Mouse (Mus musculus): ENCODE measurements around the gene Slc33a1. TPM values are rescaled to one million over a fixed set of nuclear protein-coding genes. Genes with fewer than 3 reads are reported as not detected.

The Slc33a1 gene
- 39.9 and 43.4 TPM in 2 replicates for total RNA-seq (2014; rRNA removed)
- polyA plus RNA-seq (2015; fragmentation: Nextera tagmentation; extraction: Ambion mirVana): 11.1 and 15.0 TPM in 2 replicates

DNA sequence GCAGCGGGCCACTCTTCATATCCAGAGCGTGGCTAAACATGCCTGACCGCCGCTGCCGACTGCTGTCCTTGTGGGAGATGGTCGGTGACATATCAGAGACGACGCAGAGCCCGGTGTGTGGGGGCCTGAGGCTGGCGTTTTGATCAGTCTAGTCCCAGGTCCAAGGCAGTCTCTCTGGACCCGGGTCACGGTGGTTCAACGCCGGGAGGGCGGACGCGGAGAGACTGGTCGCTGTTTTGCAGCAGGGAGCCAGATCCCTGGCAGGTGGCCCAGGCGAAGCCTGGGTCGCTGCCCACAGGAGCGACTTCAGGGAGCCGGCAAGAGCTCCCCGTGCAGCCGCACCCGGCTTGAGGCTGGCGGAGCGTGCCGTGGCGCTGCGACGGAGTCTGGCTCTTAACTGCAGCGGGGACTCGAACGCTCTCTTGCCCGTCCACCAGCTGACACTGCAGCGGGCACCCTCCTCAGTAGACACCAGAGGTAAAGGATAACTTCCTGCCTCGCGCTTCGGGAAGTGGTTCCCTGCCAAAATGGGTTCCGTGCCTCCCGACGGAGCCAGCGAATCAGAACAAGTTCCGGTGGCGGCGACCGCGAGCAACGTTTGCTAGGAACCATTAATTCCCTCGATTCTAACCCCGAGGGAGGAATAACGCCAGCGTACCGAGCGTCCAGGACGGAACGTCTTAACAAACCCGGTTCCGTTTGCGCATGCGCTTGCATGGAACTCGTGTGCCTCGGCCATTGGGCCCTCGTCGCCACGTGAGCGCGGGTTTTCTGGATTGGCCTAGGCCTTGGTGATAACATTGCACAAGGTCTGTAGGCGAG lies at the start of gene Slc33a1:
Slc33a1 (minus strand) TSS at position 669 of the 822 bp plus-strand sequence.
- peak within 1 kb of the TSS; percentile 90 for H3K4me3 ChIP-seq (ENCODE audit: low read depth, low read length)
- DNase-seq: peak; percentile 100
- H3K27ac ChIP-seq (ENCODE audit: low read depth, low read length): peak within 1 kb of the TSS; percentile 85
- H3K9ac ChIP-seq: peak within 1 kb of the TSS; percentile 72
- peak; percentile 37; the same call in 1 of the 2 replicates for TF ChIP-seq CTCF (IDR thresholded peaks at IDR 0.05; ENCODE audit: low read depth)
- peaks cover 26% of the 10 kb centered on the region for H3K4me1 ChIP-seq (ENCODE audit: insufficient read depth)
- H3K36me3 ChIP-seq (ENCODE audit: insufficient read depth): no peaks in the 10 kb centered on the region
- no peaks in the 10 kb centered on the region for H3K9me3 ChIP-seq (ENCODE audit: low read length)
- peak; percentile 99 for ATAC-seq
- peak within 1 kb of the TSS; percentile 81 for H3K4me2 ChIP-seq (ENCODE audit: low read depth)
- H3K27me3 ChIP-seq (ENCODE audit: insufficient read depth, low read length): peaks cover 5% of the 10 kb centered on the region
- under 1% methylated on average over 69 of the region's 69 CpGs for WGBS

DNA sequence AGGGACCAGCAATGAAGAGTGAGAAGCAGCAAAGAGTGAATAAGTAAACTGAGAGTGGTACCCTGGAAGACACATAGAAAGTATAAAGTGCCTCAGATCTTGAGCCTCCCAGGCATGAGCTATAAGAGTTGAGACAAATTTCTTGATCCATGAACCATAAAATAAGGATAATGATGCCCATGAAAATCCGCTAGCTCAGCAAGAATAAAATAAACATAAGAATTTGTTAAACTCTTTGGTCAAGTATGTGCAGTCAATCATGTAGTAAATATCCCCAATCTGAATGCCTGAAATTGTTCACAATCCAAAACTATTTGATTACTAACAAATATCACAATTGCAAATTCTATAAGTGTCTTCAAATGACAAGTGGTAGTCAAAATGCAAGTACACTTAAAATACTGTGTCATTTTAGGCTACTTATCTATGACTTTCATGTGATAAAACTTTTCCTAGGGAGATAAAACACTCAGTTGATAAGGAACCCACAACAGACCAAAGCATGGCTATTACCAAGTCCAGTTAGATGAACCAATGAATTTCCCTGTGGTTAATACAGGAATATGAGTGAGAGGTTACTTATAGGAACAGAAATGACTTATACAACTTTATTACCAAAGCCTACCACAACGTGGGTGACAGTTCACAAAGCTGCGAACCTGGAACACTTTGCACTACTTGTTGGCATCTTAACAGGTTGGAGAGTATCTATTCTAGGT lies 24.3 kb upstream of the Slc33a1 start:
- 92% methylated on average over 3 of the region's 3 CpGs for WGBS
- ATAC-seq (no peak), DNase-seq (no peak)
- no peak for TF ChIP-seq CTCF (IDR thresholded peaks at IDR 0.05; ENCODE audit: low read depth)
- no peak overlapping the region for H3K4me2 ChIP-seq (ENCODE audit: low read depth)
- no peaks in the 10 kb centered on the region for H3K27me3 ChIP-seq (ENCODE audit: insufficient read depth, low read length)
- H3K4me3 ChIP-seq (ENCODE audit: low read depth, low read length): no peak overlapping the region
- no peaks in the 10 kb centered on the region for H3K9me3 ChIP-seq (ENCODE audit: low read length)
- H3K27ac ChIP-seq (ENCODE audit: low read depth, low read length): no peak overlapping the region
- H3K4me1 ChIP-seq (ENCODE audit: insufficient read depth): no peaks in the 10 kb centered on the region
- no peak overlapping the region for H3K9ac ChIP-seq
- H3K36me3 ChIP-seq (ENCODE audit: insufficient read depth): peaks cover 42% of the 10 kb centered on the region

- WGBS: 95% methylated on average over 1 of the region's 1 CpGs
- ATAC-seq: no peak
- no peak for DNase-seq
- Histone ChIP-seq H3K27ac (ENCODE audit: low read depth, low read length) (no peak overlapping the region), H3K9ac (no peak overlapping the region), H3K9me3 (ENCODE audit: low read length) (no peaks in the 10 kb centered on the region), H3K4me1 (ENCODE audit: insufficient read depth) (no peaks in the 10 kb centered on the region), H3K27me3 (ENCODE audit: insufficient read depth, low read length) (no peaks in the 10 kb centered on the region), H3K36me3 (ENCODE audit: insufficient read depth) (peaks cover 44% of the 10 kb centered on the region), H3K4me2 (ENCODE audit: low read depth) (no peak overlapping the region), H3K4me3 (ENCODE audit: low read depth, low read length) (no peak overlapping the region)
- TF ChIP-seq CTCF (IDR thresholded peaks at IDR 0.05; ENCODE audit: low read depth): no peak
These were observed 22.1 kb upstream of the Slc33a1 start for GRCm38 (mm10) chr3:63986656-63987055.

GRCm38 (mm10) chr3:63977895-63978294 lies 13.3 kb upstream of the Slc33a1 start:
- ATAC-seq (no peak), DNase-seq (no peak)
- no peaks in the 10 kb centered on the region for H3K9me3 ChIP-seq (ENCODE audit: low read length)
- no peak overlapping the region for H3K4me3 ChIP-seq (ENCODE audit: low read depth, low read length)
- H3K36me3 ChIP-seq (ENCODE audit: insufficient read depth): peaks cover 16% of the 10 kb centered on the region
- H3K4me2 ChIP-seq (ENCODE audit: low read depth): no peak overlapping the region
- H3K27ac ChIP-seq (ENCODE audit: low read depth, low read length): no peak overlapping the region
- peaks cover 7% of the 10 kb centered on the region; the same call in 1 of the 2 replicates for H3K4me1 ChIP-seq (ENCODE audit: insufficient read depth)
- no peak for TF ChIP-seq CTCF (IDR thresholded peaks at IDR 0.05; ENCODE audit: low read depth)
- no peaks in the 10 kb centered on the region for H3K27me3 ChIP-seq (ENCODE audit: insufficient read depth, low read length)
- no peak overlapping the region for H3K9ac ChIP-seq
- 85% methylated on average over 4 of the region's 4 CpGs for WGBS

- ATAC-seq (peak; percentile 100), DNase-seq (peak; percentile 94)
- Histone ChIP-seq H3K4me3 (ENCODE audit: low read depth, low read length) (peak within 1 kb of the TSS; percentile 95), H3K9ac (peak within 1 kb of the TSS; percentile 95), H3K9me3 (ENCODE audit: low read length) (no peaks in the 10 kb centered on the region), H3K4me2 (ENCODE audit: low read depth) (peak within 1 kb of the TSS; percentile 81), H3K27me3 (ENCODE audit: insufficient read depth, low read length) (no peaks in the 10 kb centered on the region), H3K36me3 (ENCODE audit: insufficient read depth) (peaks cover 11% of the 10 kb centered on the region; the same call in 1 of the 2 replicates), H3K4me1 (ENCODE audit: insufficient read depth) (peaks cover 7% of the 10 kb centered on the region; the same call in 1 of the 2 replicates), H3K27ac (ENCODE audit: low read depth, low read length) (peak within 1 kb of the TSS; percentile 89)
- WGBS: under 1% methylated on average over 67 of the region's 67 CpGs
- TF ChIP-seq CTCF (IDR thresholded peaks at IDR 0.05; ENCODE audit: low read depth): no peak
These were observed 11.7 kb upstream of the Slc33a1 start, which contains the start of gene Gmps for GRCm38 (mm10) chr3:63975955-63976908. TSS of gene Gmps (plus strand) at chr3:63976106.

- Histone ChIP-seq H3K36me3 (ENCODE audit: insufficient read depth) (no peaks in the 10 kb centered on the region), H3K4me2 (ENCODE audit: low read depth) (no peak overlapping the region), H3K9ac (no peak overlapping the region), H3K4me3 (ENCODE audit: low read depth, low read length) (no peak overlapping the region), H3K9me3 (ENCODE audit: low read length) (no peaks in the 10 kb centered on the region), H3K27ac (ENCODE audit: low read depth, low read length) (no peak overlapping the region), H3K4me1 (ENCODE audit: insufficient read depth) (peaks cover 23% of the 10 kb centered on the region), H3K27me3 (ENCODE audit: insufficient read depth, low read length) (peaks cover 5% of the 10 kb centered on the region)
- WGBS: 83% methylated on average over 2 of the region's 2 CpGs
- DNase-seq (no peak), ATAC-seq (no peak)
- TF ChIP-seq CTCF (IDR thresholded peaks at IDR 0.05; ENCODE audit: low read depth): no peak
These were observed 1.4 kb upstream of the Slc33a1 start for GRCm38 (mm10) chr3:63965929-63966328.
